In genomic region chr2:148442710-148443109, GRCm38 (mm10) we compare ENCODE assay signal across 9 mouse cellular contexts. TPM values are rescaled to one million over a fixed set of nuclear protein-coding genes. Genes with fewer than 3 reads are reported as not detected.
DNase-seq lines count a peak whose midpoint lies in the region; ATAC-seq and TF ChIP-seq lines count a peak whose summit lies in the region.
"Had no signal": no experiment of that assay in that cellular context is flagged by ENCODE, and none has a peak within 500 bp of the region (broad histone marks: within the 10 kb centered on the region; RNA-seq: fewer than 3 reads in every experiment).

No protein-coding gene starts in this region.

- peak overlapping the region; percentile 92 for H3K27ac ChIP-seq in bone marrow macrophage, adult 2 months (ENCODE audit: insufficient read depth, low read depth, low read length)
- H3K27ac ChIP-seq in heart, embryonic 14.5 days (replicated peaks in 1 of 2; ENCODE audit: control insufficient read depth in 1 of 2, insufficient read depth in 1 of 2, low read depth in 2 of 2, low read length in 2 of 2): peak overlapping the region; percentile 65 to 90
- H3K27ac ChIP-seq in liver, embryonic 14.5 days: no peak overlapping the region

- no peaks in the 10 kb centered on the region for H3K27me3 ChIP-seq in heart, embryonic 14.5 days (ENCODE audit: control insufficient read depth, insufficient read depth, low read length)
- no peaks in the 10 kb centered on the region for H3K27me3 ChIP-seq in liver, embryonic 14.5 days (ENCODE audit: control insufficient read depth, insufficient read depth, low read length)

- TF ChIP-seq POLR2A in bone marrow macrophage, adult 2 months (IDR thresholded peaks at IDR 0.05; ENCODE audit: borderline replicate concordance, low read depth, low read length): no peak

- WGBS in heart, embryonic 14.5 days: 74% methylated on average over 4 of the region's 4 CpGs
- WGBS in liver, embryonic 14.5 days (ENCODE audit: insufficient replicate concordance): 40% methylated on average over 4 of the region's 4 CpGs

- peak overlapping the region; percentile 74 for H3K9ac ChIP-seq in heart, embryonic 14.5 days (ENCODE audit: low read length)
- no peak overlapping the region for H3K9ac ChIP-seq in liver, embryonic 14.5 days (replicated peaks)

- peaks cover 41% of the 10 kb centered on the region for H3K4me1 ChIP-seq in bone marrow macrophage, adult 2 months (ENCODE audit: control insufficient read depth, insufficient read depth, low read length)
- H3K4me1 ChIP-seq in heart, embryonic 14.5 days (ENCODE audit: control insufficient read depth in 2 of 2, insufficient read depth in 2 of 2, low read length in 2 of 2): peaks cover 0 to 4% of the 10 kb centered on the region in 2 experiments
- 0 out of 4 replicates have a peak, but pooled peaks cover 0 to 5% of the 10 kb centered on the region in 2 experiments for H3K4me1 ChIP-seq in liver, embryonic 14.5 days (replicated peaks; ENCODE audit: control insufficient read depth in 2 of 2, insufficient read depth in 2 of 2, low read length in 1 of 2)

- TF ChIP-seq EP300 in liver, embryonic 14.5 days (IDR thresholded peaks at IDR 0.05; ENCODE audit: low read depth): no peak

- H3K9me3 ChIP-seq in heart, embryonic 14.5 days (ENCODE audit: control insufficient read depth, low read length): no peaks in the 10 kb centered on the region
- H3K9me3 ChIP-seq in liver, embryonic 14.5 days (ENCODE audit: control insufficient read depth, low read length): no peaks in the 10 kb centered on the region

- H3K4me3 ChIP-seq in bone marrow macrophage, adult 2 months (ENCODE audit: insufficient read depth, low read length): peak overlapping the region; percentile 86
- peak overlapping the region; percentile 34 to 39 for H3K4me3 ChIP-seq in heart, embryonic 14.5 days (ENCODE audit: control insufficient read depth in 1 of 2, insufficient read depth in 1 of 2, low read depth in 1 of 2, low read length in 2 of 2)
- peak overlapping the region; percentile 10 to 13; a peak in 2 of 4 replicates for H3K4me3 ChIP-seq in liver, embryonic 14.5 days (ENCODE audit: insufficient read depth in 1 of 2, low read depth in 2 of 2, low read length in 2 of 2)

- no peak for ATAC-seq in heart, embryonic 14.5 days (ENCODE audit: insufficient number of reproducible peaks, insufficient read depth, low FRiP score, low read depth)
- no peak for ATAC-seq in liver, embryonic 14.5 days (ENCODE audit: insufficient read depth)

- peak; percentile 15 for DNase-seq in kidney, adult 18-20 months
- no peak for DNase-seq in kidney, adult 8-10 months
- no peak for DNase-seq in liver, embryonic 14.5 days (ENCODE audit: low read depth in 3 of 3, low spot score in 3 of 3)
- DNase-seq in frontal cortex, postnatal 14 days (ENCODE audit: low spot score in 2 of 2): no peak
- no peak for DNase-seq in frontal cortex, postnatal 25 days (ENCODE audit: low spot score in 2 of 2)
- DNase-seq in embryo, embryonic 10 days (ENCODE audit: low spot score): no peak
- DNase-seq: right cerebral cortex, adult 18-20 months had no signal

- peak overlapping the region; percentile 47 for H3K4me2 ChIP-seq in heart, embryonic 14.5 days (ENCODE audit: low read length)
- peak overlapping the region; percentile 23; the same call in 1 of the 2 replicates for H3K4me2 ChIP-seq in liver, embryonic 14.5 days (ENCODE audit: low read depth)

- no peak for TF ChIP-seq CTCF in bone marrow macrophage, adult 2 months (IDR thresholded peaks at IDR 0.05; ENCODE audit: low read depth, low read length)
- no peak for TF ChIP-seq CTCF in liver, embryonic 14.5 days (IDR thresholded peaks at IDR 0.05; ENCODE audit: low read depth)

- H3K36me3 ChIP-seq in heart, embryonic 14.5 days (ENCODE audit: control insufficient read depth, insufficient read depth, low read length): no peaks in the 10 kb centered on the region
- no peaks in the 10 kb centered on the region for H3K36me3 ChIP-seq in liver, embryonic 14.5 days (replicated peaks; ENCODE audit: control insufficient read depth, insufficient read depth, low read depth)

RNA-seq across cellular contexts. Expression of gene Cd93, which starts 0.7 kb away (rescaled TPM):
- 338 and 370 TPM in 2 replicates for polyA plus RNA-seq in bone marrow macrophage, adult 2 months (2012; ENCODE audit: insufficient read depth, insufficient read length, missing spikeins)
- 31.2 and 32.0 TPM in 2 replicates for polyA plus RNA-seq in heart, embryonic 14.5 days (2014; fragmentation: Nextera tagmentation; extraction: Ambion mirVana)
- polyA plus RNA-seq in liver, embryonic 14.5 days (2012; rRNA removed): 1.4 and 1.5 TPM in 2 replicates
- 1.8 and 2.2 TPM in 2 replicates for polyA plus RNA-seq in liver, embryonic 14.5 days (2014; fragmentation: Nextera tagmentation; extraction: Ambion mirVana)

RNA-seq across cellular contexts. Expression of gene Thbd, which starts 34.7 kb away (rescaled TPM):
- polyA plus RNA-seq in bone marrow macrophage, adult 2 months (2012; ENCODE audit: insufficient read depth, insufficient read length, missing spikeins): 8.2 and 8.3 TPM in 2 replicates
- polyA plus RNA-seq in heart, embryonic 14.5 days (2014; fragmentation: Nextera tagmentation; extraction: Ambion mirVana): 13.6 and 20.0 TPM in 2 replicates
- polyA plus RNA-seq in liver, embryonic 14.5 days (2012; rRNA removed): 0.67 and 0.74 TPM in 2 replicates
- 0.95 and 1.4 TPM in 2 replicates for polyA plus RNA-seq in liver, embryonic 14.5 days (2014; fragmentation: Nextera tagmentation; extraction: Ambion mirVana)

RNA-seq across cellular contexts. Expression of gene Sstr4, which starts 47.6 kb away (rescaled TPM):
- polyA plus RNA-seq in bone marrow macrophage, adult 2 months (2012; ENCODE audit: insufficient read depth, insufficient read length, missing spikeins): not detected in 2 replicates
- 0.78 and 1.5 TPM in 2 replicates for polyA plus RNA-seq in heart, embryonic 14.5 days (2014; fragmentation: Nextera tagmentation; extraction: Ambion mirVana)
- not detected in 2 replicates for polyA plus RNA-seq in liver, embryonic 14.5 days (2012; rRNA removed)
- polyA plus RNA-seq in liver, embryonic 14.5 days (2014; fragmentation: Nextera tagmentation; extraction: Ambion mirVana): not detected in 2 replicates

Comparison
In these comparisons a context has a peak if more than half of its experiments do, and no peak if none do; other contexts are left out.
1. H3K4me3 ChIP-seq: peak in every context shown above with its lines; median percentile 86 in bone marrow macrophage, adult 2 months; 36 in heart, embryonic 14.5 days; 12 in liver, embryonic 14.5 days.
2. RNA of gene Cd93, which starts 0.7 kb away (polyA plus RNA-seq): 338 to 370 TPM in bone marrow macrophage, adult 2 months and 31.2 to 32.0 TPM in heart, embryonic 14.5 days; 1.4 to 2.2 TPM in liver, embryonic 14.5 days; every median in the first group is over 10 times any median in the second.